Mouse (Mus musculus): ENCODE results near the gene Wfdc9. TPM values are rescaled to one million over a fixed set of nuclear protein-coding genes. Genes with fewer than 3 reads are reported as not detected.

The Wfdc9 gene
- polyA plus RNA-seq, 1 experiment = not detected

DNA sequence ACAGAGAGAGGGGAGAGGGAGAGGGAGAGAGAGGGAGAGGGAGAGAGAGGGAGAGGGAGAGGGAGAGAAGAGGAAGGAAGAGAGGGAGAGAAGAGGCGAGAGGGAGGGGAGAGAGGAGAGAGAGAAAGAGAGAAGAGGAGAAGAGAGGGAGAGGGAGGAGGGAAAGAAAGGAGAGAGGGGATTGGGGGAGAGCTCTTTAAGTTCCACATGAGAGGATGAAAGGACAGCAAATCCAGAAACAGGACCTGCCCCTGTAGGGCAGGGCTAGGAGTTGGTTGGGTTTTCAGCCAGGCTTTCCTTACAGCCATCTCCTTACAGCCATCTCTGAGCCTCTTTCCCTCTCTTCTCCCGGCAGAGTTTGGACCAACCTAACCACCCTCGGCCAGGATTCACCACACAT is 28.4 kb upstream of the Wfdc9 start, which contains the start of gene Wfdc13:
Gene Wfdc13, plus strand, starts transcription at position 301 of the 400 bp plus-strand sequence.
- no peak within 1 kb of the TSS for H3K4me3 ChIP-seq (ENCODE audit: control insufficient read depth, insufficient read depth, low read length)
- 68% methylated on average over 3 of the region's 3 CpGs for WGBS
- H3K36me3 ChIP-seq (ENCODE audit: control insufficient read depth, insufficient read depth, low read length) = no peaks in the 10 kb centered on the region

DNA sequence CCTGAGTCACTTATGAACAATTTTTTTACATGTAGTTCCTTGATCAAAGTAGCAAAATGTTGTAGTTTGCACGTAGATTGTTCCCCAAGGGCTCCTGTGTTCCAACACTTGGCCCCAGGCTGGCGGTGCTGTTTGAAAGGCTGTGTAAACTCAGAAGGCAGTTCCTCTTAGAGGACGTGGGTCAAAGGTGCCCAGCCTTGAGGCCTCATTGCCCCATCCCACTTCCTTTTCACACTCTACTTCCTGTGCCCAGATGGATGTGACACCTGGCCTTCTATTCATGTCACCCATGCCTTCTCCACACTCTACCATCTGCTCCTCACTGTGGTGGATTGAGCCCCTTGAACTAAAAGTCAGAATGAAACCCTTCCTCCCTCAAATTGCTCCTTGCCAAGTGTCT is 23.5 kb upstream of the Wfdc9 start:
- WGBS = 7% methylated on average over 3 of the region's 3 CpGs
- H3K27me3 ChIP-seq (ENCODE audit: control insufficient read depth, insufficient read depth, low read length) = no peaks in the 10 kb centered on the region
- TF ChIP-seq POLR2A (IDR thresholded peaks at IDR 0.05; ENCODE audit: control insufficient read depth, extremely low read depth, insufficient read depth, low read length, poor library complexity) = no peak
- TF ChIP-seq CTCF (IDR thresholded peaks at IDR 0.05; ENCODE audit: borderline replicate concordance, control insufficient read depth, extremely low read depth, insufficient read depth, low read length, poor library complexity) = no peak
- peak overlapping the region; percentile 39 for H3K27ac ChIP-seq (ENCODE audit: control insufficient read depth, insufficient read depth, low read length)
- peaks cover 9% of the 10 kb centered on the region for H3K4me1 ChIP-seq (replicated peaks; ENCODE audit: control insufficient read depth, insufficient read depth, low read length)
- H3K36me3 ChIP-seq (ENCODE audit: control insufficient read depth, insufficient read depth, low read length) = no peaks in the 10 kb centered on the region
- no peak overlapping the region for H3K4me3 ChIP-seq (ENCODE audit: control insufficient read depth, insufficient read depth, low read length)
- DNase-seq = peak; percentile 41

More for the DNA sequence above, 28.4 kb upstream of the Wfdc9 start, which contains the start of gene Wfdc13:
- TF ChIP-seq POLR2A (IDR thresholded peaks at IDR 0.05; ENCODE audit: control insufficient read depth, extremely low read depth, insufficient read depth, low read length, poor library complexity) = no peak
- TF ChIP-seq CTCF (IDR thresholded peaks at IDR 0.05; ENCODE audit: borderline replicate concordance, control insufficient read depth, extremely low read depth, insufficient read depth, low read length, poor library complexity) = no peak
- Histone ChIP-seq H3K27me3 (ENCODE audit: control insufficient read depth, insufficient read depth, low read length) (no peaks in the 10 kb centered on the region), H3K27ac (ENCODE audit: control insufficient read depth, insufficient read depth, low read length) (no peak within 1 kb of the TSS), H3K4me1 (replicated peaks; ENCODE audit: control insufficient read depth, insufficient read depth, low read length) (peaks cover 8% of the 10 kb centered on the region)
- no peak for DNase-seq

DNA sequence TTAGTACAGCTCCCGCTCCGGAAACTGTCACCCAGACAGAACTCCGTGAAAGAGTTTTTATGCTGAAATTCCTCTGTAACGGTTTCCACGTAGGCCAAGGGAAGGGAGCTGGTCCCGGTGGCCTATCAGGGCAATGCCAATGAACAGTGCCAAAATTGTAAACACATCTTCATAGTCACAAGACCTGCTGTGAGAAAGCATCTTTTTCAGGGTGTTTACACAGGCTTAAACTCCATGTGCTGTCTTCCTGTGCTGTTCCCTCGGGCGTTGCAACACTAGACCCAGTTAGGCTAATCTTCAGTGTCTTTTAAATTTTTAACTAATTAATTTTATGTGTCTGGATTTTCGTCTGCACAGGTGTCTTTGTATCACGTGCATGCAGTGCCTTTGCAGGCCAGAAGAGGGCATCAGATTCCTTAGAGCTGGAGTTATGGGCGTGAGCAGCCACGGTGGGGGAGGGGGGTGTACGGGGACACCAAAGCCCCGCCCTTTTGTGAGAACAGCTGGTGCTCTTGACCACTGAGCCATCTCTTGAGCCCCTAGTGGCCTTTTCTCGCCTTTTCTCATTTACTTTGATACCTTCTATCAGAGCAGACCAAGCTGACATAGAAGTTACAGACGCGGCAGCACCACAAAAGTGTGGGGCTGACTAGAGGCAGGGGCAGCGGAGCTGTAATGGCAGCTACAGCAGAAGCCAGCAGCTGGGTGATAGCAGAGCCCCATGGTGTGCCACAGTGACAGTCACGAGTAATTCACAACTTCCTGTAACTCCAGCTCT is 22.7 kb upstream of the Wfdc9 start:
- H3K36me3 ChIP-seq (ENCODE audit: control insufficient read depth, insufficient read depth, low read length) = no peaks in the 10 kb centered on the region
- DNase-seq = peak; percentile 81
- H3K27me3 ChIP-seq (ENCODE audit: control insufficient read depth, insufficient read depth, low read length) = no peaks in the 10 kb centered on the region
- H3K4me1 ChIP-seq (replicated peaks; ENCODE audit: control insufficient read depth, insufficient read depth, low read length) = peaks cover 9% of the 10 kb centered on the region
- 39% methylated on average over 19 of the region's 19 CpGs for WGBS
- peak overlapping the region; percentile 26 for H3K4me3 ChIP-seq (ENCODE audit: control insufficient read depth, insufficient read depth, low read length)
- peak overlapping the region; percentile 67; the same call in 1 of the 2 replicates for H3K27ac ChIP-seq (ENCODE audit: control insufficient read depth, insufficient read depth, low read length)
- TF ChIP-seq CTCF (IDR thresholded peaks at IDR 0.05; ENCODE audit: borderline replicate concordance, control insufficient read depth, extremely low read depth, insufficient read depth, low read length, poor library complexity) (peak; percentile 71; the same call in 1 of the 2 replicates), POLR2A (IDR thresholded peaks at IDR 0.05; ENCODE audit: control insufficient read depth, extremely low read depth, insufficient read depth, low read length, poor library complexity) (no peak)

DNA sequence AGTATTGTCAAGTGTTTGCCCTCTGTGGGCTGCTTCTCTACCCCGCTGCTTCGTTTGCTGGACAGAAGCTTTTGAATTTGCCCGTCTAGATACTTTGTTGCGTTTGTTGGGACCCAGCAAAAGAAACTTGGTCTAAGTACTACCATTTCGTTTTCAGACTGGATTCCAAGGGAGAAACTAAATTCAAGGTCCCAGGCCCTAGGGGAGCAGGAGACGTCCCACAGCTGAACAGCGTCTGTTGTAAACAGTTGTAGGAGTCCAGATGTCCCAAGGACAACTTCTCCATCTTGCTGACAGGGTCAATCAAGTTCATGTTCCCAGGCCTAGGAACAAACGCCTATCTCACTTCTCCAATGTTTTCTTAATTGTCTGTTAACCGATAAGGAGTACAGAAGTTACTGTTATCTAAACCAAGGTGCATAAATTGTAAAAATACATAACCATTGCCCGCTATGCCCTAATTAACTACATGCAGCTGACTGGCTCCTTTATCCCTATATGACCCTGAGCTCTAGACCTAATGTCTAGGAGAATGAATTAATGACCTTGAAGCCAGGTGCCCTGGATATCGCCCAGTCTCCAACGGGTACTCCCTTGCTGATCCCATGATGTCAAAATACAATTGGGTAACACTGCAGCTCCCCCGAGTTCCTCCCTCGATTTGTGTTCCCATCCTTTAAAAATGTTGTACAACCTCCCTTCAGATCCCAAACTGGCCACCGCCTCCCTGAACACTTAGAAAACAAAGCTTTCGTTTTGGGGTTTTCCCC is 20.7 kb upstream of the Wfdc9 start:
- H3K4me1 ChIP-seq (replicated peaks; ENCODE audit: control insufficient read depth, insufficient read depth, low read length) = peaks cover 9% of the 10 kb centered on the region

DNA sequence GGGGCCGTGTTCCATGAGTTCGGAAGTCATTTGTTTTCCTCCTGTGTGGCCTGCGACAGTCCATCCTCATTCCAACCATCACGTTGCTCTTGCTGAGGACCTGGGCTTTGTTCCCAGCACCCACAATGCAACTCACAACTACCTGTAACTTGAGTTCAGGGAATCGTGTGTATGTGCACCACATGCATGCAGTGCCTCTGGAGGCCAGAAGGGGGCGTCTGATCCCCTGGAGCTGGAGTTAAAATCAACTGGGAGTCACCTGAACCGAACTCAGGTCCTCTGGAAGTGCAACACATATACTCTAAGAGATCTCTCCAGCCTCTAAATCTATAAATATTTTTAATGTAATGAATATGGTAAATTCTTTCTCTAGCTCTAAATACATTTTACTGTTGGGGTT is 19.7 kb upstream of the Wfdc9 start:
- peaks cover 8% of the 10 kb centered on the region for H3K4me1 ChIP-seq (replicated peaks; ENCODE audit: control insufficient read depth, insufficient read depth, low read length)
- no peak overlapping the region for H3K4me3 ChIP-seq (ENCODE audit: control insufficient read depth, insufficient read depth, low read length)
- H3K27ac ChIP-seq (ENCODE audit: control insufficient read depth, insufficient read depth, low read length) = no peak overlapping the region
- no peak for DNase-seq
- no peak for TF ChIP-seq POLR2A (IDR thresholded peaks at IDR 0.05; ENCODE audit: control insufficient read depth, extremely low read depth, insufficient read depth, low read length, poor library complexity)
- TF ChIP-seq CTCF (IDR thresholded peaks at IDR 0.05; ENCODE audit: borderline replicate concordance, control insufficient read depth, extremely low read depth, insufficient read depth, low read length, poor library complexity) = no peak
- no peaks in the 10 kb centered on the region for H3K27me3 ChIP-seq (ENCODE audit: control insufficient read depth, insufficient read depth, low read length)
- no peaks in the 10 kb centered on the region for H3K36me3 ChIP-seq (ENCODE audit: control insufficient read depth, insufficient read depth, low read length)
- WGBS = 84% methylated on average over 7 of the region's 7 CpGs

More for the DNA sequence above, 20.7 kb upstream of the Wfdc9 start:
- TF ChIP-seq CTCF (IDR thresholded peaks at IDR 0.05; ENCODE audit: borderline replicate concordance, control insufficient read depth, extremely low read depth, insufficient read depth, low read length, poor library complexity) = no peak
- no peak for TF ChIP-seq POLR2A (IDR thresholded peaks at IDR 0.05; ENCODE audit: control insufficient read depth, extremely low read depth, insufficient read depth, low read length, poor library complexity)
- Histone ChIP-seq H3K27me3 (ENCODE audit: control insufficient read depth, insufficient read depth, low read length) (no peaks in the 10 kb centered on the region), H3K27ac (ENCODE audit: control insufficient read depth, insufficient read depth, low read length) (no peak overlapping the region), H3K36me3 (ENCODE audit: control insufficient read depth, insufficient read depth, low read length) (no peaks in the 10 kb centered on the region), H3K4me3 (ENCODE audit: control insufficient read depth, insufficient read depth, low read length) (no peak overlapping the region)
- WGBS = 96% methylated on average over 16 of the region's 16 CpGs
- no peak for DNase-seq

DNA sequence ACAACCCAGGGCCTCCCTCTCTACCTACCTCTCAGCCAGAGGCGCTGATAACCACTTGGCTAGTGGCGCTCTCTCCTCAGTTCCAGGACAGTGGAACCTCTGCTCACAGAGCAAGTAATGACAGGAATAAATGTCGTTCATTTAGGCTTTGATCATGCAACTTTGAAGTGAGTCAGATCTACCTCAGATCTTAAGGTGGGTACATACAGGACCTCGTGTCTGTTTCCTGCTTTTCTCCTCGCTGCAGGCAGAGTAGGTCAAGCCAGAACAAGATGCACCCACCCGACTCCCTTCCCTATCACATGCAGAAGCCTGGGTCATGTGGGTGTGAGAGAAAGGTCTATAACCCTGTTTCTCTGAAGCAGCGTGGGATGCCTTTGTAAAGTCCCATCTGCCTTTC is 17.6 kb upstream of the Wfdc9 start, which contains the start of gene Wfdc11:
Gene Wfdc11, minus strand, starts transcription at position 101 of the 400 bp plus-strand sequence.
- Histone ChIP-seq H3K27me3 (ENCODE audit: control insufficient read depth, insufficient read depth, low read length) (no peaks in the 10 kb centered on the region), H3K36me3 (ENCODE audit: control insufficient read depth, insufficient read depth, low read length) (no peaks in the 10 kb centered on the region), H3K4me1 (replicated peaks; ENCODE audit: control insufficient read depth, insufficient read depth, low read length) (no peaks in the 10 kb centered on the region; the same call in 1 of the 2 replicates), H3K27ac (ENCODE audit: control insufficient read depth, insufficient read depth, low read length) (no peak within 1 kb of the TSS), H3K4me3 (ENCODE audit: control insufficient read depth, insufficient read depth, low read length) (no peak within 1 kb of the TSS)
- WGBS = 63% methylated on average over 7 of the region's 7 CpGs
- DNase-seq = no peak
- TF ChIP-seq CTCF (IDR thresholded peaks at IDR 0.05; ENCODE audit: borderline replicate concordance, control insufficient read depth, extremely low read depth, insufficient read depth, low read length, poor library complexity) (no peak), POLR2A (IDR thresholded peaks at IDR 0.05; ENCODE audit: control insufficient read depth, extremely low read depth, insufficient read depth, low read length, poor library complexity) (no peak)
